Comparison of ENCODE assay signal across 9 mouse cellular contexts in genomic region chr15:85674191-85674984, GRCm38 (mm10).
DNase-seq lines count a peak whose midpoint lies in the region; ATAC-seq and TF ChIP-seq lines count a peak whose summit lies in the region.
"Had no signal": no experiment of that assay in that cellular context is flagged by ENCODE, and none has a peak within 500 bp of the region (broad histone marks: within the 10 kb centered on the region; RNA-seq: fewer than 3 reads in every experiment).

No protein-coding gene starts in this region.

- no peak for ATAC-seq in heart, embryonic 13.5 days (ENCODE audit: extremely low read depth, insufficient number of reproducible peaks, low FRiP score, low TSS enrichment)
- ATAC-seq in kidney, postnatal 0 days (replicated peaks; ENCODE audit: low FRiP score, low read depth), result no peak
- ATAC-seq: Patski had no signal

- DNase-seq in heart, postnatal 10 days, result no peak
- DNase-seq in spleen, adult 2 months (ENCODE audit: low read depth in 1 of 2, low spot score in 2 of 2), result no peak
- no peak for DNase-seq in spleen, postnatal 10 days (ENCODE audit: low spot score in 2 of 2)
- no peak for DNase-seq in kidney, postnatal 0 days (ENCODE audit: low spot score)
- DNase-seq in frontal cortex, postnatal 25 days (ENCODE audit: low spot score in 2 of 2), result no peak
- DNase-seq in thymus, postnatal 14 days, result no peak
- no peak for DNase-seq in embryo, embryonic 9.5 days (ENCODE audit: extremely low spot score)

- peak overlapping the region; percentile 90 for H3K4me2 ChIP-seq in heart, embryonic 13.5 days
- H3K4me2 ChIP-seq in kidney, postnatal 0 days (ENCODE audit: low read length), result peak overlapping the region; percentile 87

- no peaks in the 10 kb centered on the region for H3K9me3 ChIP-seq in heart, embryonic 13.5 days
- no peaks in the 10 kb centered on the region for H3K9me3 ChIP-seq in kidney, postnatal 0 days (replicated peaks; ENCODE audit: low read length)

- no peak overlapping the region for H3K27ac ChIP-seq in heart, embryonic 13.5 days (replicated peaks)
- peak overlapping the region; percentile 5; the same call in 1 of the 2 replicates for H3K27ac ChIP-seq in spleen, adult 2 months (ENCODE audit: insufficient read depth, low read length)
- H3K27ac ChIP-seq in kidney, postnatal 0 days, result peak overlapping the region; percentile 47

- peaks cover 24% of the 10 kb centered on the region for H3K36me3 ChIP-seq in heart, embryonic 13.5 days
- no peaks in the 10 kb centered on the region for H3K36me3 ChIP-seq in spleen, adult 2 months (ENCODE audit: control insufficient read depth, insufficient read depth, low read length)
- H3K36me3 ChIP-seq in kidney, postnatal 0 days (ENCODE audit: insufficient read depth, low read length), result 0 out of 2 replicates have a peak, but pooled peaks cover 6% of the 10 kb centered on the region

- TF ChIP-seq POLR2A in spleen, adult 2 months (IDR thresholded peaks at IDR 0.05; ENCODE audit: low read depth, low read length), result no peak

- H3K9ac ChIP-seq in heart, embryonic 13.5 days, result peak overlapping the region; percentile 58
- peak overlapping the region; percentile 55 for H3K9ac ChIP-seq in kidney, postnatal 0 days (ENCODE audit: low read depth, low read length)

- intact Hi-C loops in heart, postnatal 10 days (cut with DNase I), result loop anchor here (2.0 kb wide), 1 partner anchor 30 kb away; no protein-coding TSS in a partner anchor

- H3K27me3 ChIP-seq in heart, embryonic 13.5 days (replicated peaks), result peaks cover 54% of the 10 kb centered on the region
- peaks cover 20% of the 10 kb centered on the region for H3K27me3 ChIP-seq in spleen, adult 2 months (ENCODE audit: control insufficient read depth, insufficient read depth, low read length)
- no peaks in the 10 kb centered on the region for H3K27me3 ChIP-seq in kidney, postnatal 0 days (ENCODE audit: insufficient read depth, low read length)
- H3K27me3 ChIP-seq: Patski had no signal

- 83% methylated on average over 9 of the region's 9 CpGs for WGBS in heart, embryonic 13.5 days
- WGBS in spleen, adult 2 months, result 75% methylated on average over 9 of the region's 9 CpGs
- 57% methylated on average over 9 of the region's 9 CpGs for WGBS in kidney, postnatal 0 days

- H3K4me3 ChIP-seq in heart, embryonic 13.5 days, result peak overlapping the region; percentile 89; the same call in 1 of the 2 replicates
- no peak overlapping the region for H3K4me3 ChIP-seq in spleen, adult 2 months (ENCODE audit: extremely low read depth, insufficient read depth, insufficient read length)
- H3K4me3 ChIP-seq in kidney, postnatal 0 days (replicated peaks; ENCODE audit: low read depth, low read length), result peak overlapping the region; percentile 92

- peaks cover 51% of the 10 kb centered on the region for H3K4me1 ChIP-seq in heart, embryonic 13.5 days
- H3K4me1 ChIP-seq in spleen, adult 2 months (ENCODE audit: control insufficient read depth, insufficient read depth, insufficient read length), result peaks cover 18% of the 10 kb centered on the region
- peaks cover 31% of the 10 kb centered on the region for H3K4me1 ChIP-seq in kidney, postnatal 0 days (replicated peaks; ENCODE audit: insufficient read depth, low read length)

- TF ChIP-seq CTCF in spleen, adult 2 months (IDR thresholded peaks at IDR 0.05; ENCODE audit: extremely low read depth, insufficient read depth, insufficient read length, insufficient replicate concordance), result no peak
- TF ChIP-seq CTCF in kidney, postnatal 0 days (IDR thresholded peaks at IDR 0.05; ENCODE audit: low read depth), result no peak
